Mouse (Mus musculus): ENCODE data around the gene Cpeb4. TPM values are rescaled to one million over a fixed set of nuclear protein-coding genes. Genes with fewer than 3 reads are reported as not detected.
"Not testable (repeated sequence)": the region's sequence is repeated elsewhere in the genome, so short reads cannot be mapped to it uniquely, and the experiment has no call there.

The Cpeb4 gene
- polyA plus RNA-seq, 2 experiments from 2014 or later = 6.7 to 8.7 TPM

DNA sequence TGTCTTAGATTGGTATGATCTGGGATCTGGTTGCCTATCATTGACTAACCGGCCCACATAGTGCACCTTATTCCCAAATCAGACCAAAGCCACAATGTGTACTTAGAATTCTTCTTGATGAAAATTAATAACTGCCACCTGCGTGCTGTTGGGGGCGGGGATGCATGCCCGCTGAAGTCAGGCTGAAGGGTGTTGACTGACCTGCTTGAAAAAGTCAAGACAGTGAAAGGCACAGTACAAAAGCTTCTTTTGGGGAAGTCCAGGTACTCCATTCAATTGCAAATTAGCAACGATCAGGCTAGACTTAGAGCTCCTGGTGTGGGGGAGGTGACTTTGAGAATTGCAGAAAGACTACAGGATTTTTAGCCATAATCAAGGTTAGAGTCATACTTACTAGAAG, 108.1 kb downstream of the Cpeb4 start:
- not testable (repeated sequence) for ATAC-seq

DNA sequence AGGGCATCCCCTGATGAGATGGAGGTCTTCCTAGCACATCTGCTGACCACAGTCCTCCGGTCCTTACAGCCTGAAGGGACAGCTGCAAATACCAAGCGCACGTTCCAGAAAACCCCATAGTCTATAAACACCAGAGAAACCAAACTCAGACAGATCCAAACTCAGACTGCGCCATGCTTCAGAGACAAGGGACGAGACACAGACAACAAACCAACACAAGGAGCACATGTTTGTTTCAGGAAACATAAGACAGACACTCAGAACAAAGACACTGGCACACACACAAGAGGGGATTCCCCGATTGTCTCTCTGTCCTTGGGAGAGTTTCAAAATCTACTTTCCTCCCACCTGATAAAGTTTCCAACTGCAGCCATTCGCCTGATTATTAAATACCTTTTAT, 109.8 kb downstream of the Cpeb4 start:
- no peak for ATAC-seq

DNA sequence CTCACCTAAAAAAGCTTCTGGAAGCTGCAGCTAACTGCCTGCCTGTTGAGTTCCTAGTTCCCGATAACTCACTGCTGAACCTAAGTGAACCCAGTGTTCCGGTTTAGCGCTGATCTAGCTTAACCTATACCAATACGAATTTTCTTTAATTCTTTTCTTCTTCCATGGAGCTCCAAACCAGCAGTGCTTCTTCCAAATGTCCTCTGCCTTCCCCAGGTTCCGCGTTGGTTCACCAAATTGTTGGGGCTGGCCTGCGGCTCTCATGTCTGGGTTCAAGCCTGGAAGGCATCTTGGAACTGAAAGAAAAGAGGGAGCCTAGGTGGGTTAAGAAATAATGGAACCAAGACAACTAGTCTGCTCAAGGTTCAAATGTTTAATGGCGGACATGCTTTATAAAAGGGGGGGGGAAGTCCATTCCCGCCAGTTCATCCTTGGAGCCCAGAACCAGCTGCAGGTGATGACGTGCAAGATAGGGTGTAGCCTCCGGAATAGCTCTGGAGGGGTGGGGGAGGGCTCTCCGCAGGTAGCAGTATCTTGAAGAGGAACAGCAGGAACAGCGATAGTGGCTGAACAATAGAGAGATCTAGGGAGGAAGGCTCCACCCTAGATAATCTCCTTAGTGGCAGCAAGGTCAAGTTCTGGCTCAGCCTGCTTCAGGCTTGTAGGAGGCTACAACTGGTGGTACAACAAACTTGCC, 110.4 kb downstream of the Cpeb4 start:
- ATAC-seq = not testable (repeated sequence)

DNA sequence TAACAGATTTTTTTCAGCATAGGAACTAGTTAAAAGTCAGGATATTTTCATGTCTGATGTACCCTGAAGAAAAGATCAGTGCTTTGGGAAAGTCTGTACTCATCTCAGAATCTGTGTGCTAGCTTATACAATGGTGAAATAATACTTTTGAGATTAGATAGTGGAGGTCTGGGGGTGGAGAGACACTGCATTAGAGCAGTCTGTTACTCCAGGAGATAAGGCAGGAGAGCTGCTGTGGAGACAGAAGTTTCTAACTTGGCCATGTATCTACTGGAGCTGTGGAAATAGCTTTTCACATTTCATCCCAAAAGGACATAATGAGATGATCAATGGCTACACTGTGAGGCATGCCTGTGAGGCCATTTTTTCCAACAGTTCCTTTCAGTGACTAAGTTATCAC, 111.2 kb downstream of the Cpeb4 start:
- ATAC-seq = no peak

DNA sequence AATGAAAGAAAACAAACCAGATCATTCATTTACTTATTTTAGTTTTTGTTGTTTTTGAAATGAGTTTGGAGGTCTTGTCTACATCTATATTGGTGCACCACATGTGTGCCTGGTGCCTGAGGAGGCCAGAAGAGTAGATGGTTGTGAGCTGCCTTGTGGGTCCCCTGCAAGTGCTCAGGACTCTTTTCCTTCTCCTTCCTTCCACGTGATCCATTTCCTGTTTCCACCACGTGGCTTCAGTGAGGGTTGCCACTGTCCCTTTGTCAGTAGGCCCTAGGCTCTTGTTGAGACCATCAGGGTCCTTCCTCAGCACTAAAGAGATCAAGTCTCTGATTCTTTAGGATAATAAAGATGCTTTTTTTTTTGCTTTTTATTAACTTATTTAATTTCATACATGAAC, 112.8 kb downstream of the Cpeb4 start:
- ATAC-seq = no peak

Other genes with a start within 250 kb of the Cpeb4 start
- 1 to 10 TPM; 4.9 to 6.2 TPM for gene Bod1, start 200.3 kb upstream of the Cpeb4 start, polyA plus RNA-seq (2017; shearing (Covaris generic))
- not detected for gene 4930524B15Rik, start 93.4 kb downstream of the Cpeb4 start, polyA plus RNA-seq (2017; shearing (Covaris generic))
- 10 to 100 TPM; 65.0 to 90.0 TPM for gene Nsg2, start 128.3 kb downstream of the Cpeb4 start, polyA plus RNA-seq (2017; shearing (Covaris generic))

Data from activated CD4-positive, CD25-positive, alpha-beta regulatory T cell, adult 4 months (primary cell).